Mouse (Mus musculus) neural tube, embryonic 11.5 days (tissue): ENCODE results near the gene Hoxa7. TPM values are rescaled to one million over a fixed set of nuclear protein-coding genes. Genes with fewer than 3 reads are reported as not detected.

Experiments
- ATAC-seq: fragments of 200-750 bp; cut with Nextera tagmentation; 2 replicates; pipeline ENCODE4 v1.8.0; 2017; ENCODE audit warnings: moderate number of reproducible peaks, mild to moderate bottlenecking, moderate TSS enrichment, moderate library complexity; ENCODE audit not compliant: insufficient read depth, low FRiP score, low TSS enrichment
- DNase-seq: peaks from one replicate; pipeline ENCODE4 v3.0.0-alpha.2; 2015; ENCODE audit warnings: low spot score
- H3K27ac ChIP-seq: fragments of 300-500 bp; sonication (generic); 2 replicates; pipeline ENCODE4 v1.5.1; 2014; ENCODE audit warnings: low read depth, mild to moderate bottlenecking, low read length
- H3K27me3 ChIP-seq: fragments of 300-500 bp; sonication (generic); 2 replicates; pipeline ENCODE4 v1.6.1; 2014; ENCODE audit warnings: mild to moderate bottlenecking, low read length, mixed read lengths; ENCODE audit not compliant: control insufficient read depth, insufficient read depth
- H3K36me3 ChIP-seq: fragments of 300-500 bp; sonication (generic); 2 replicates; pipeline ENCODE4 v1.6.1; 2014; ENCODE audit warnings: mild to moderate bottlenecking, low read length, moderate library complexity, mixed read lengths; ENCODE audit not compliant: control insufficient read depth, insufficient read depth
- H3K4me1 ChIP-seq: fragments of 300-500 bp; sonication (generic); 2 replicates; pipeline ENCODE4 v1.6.1; 2014; ENCODE audit warnings: low read length, mixed read lengths; ENCODE audit not compliant: control insufficient read depth, insufficient read depth
- H3K4me2 ChIP-seq: fragments of 300-500 bp; sonication (generic); 2 replicates; pipeline ENCODE4 v1.6.1; 2014; ENCODE audit warnings: low read depth, mild to moderate bottlenecking, moderate library complexity
- H3K4me3 ChIP-seq: fragments of 300-500 bp; sonication (generic); 2 replicates; pipeline ENCODE4 v1.5.1; 2014; ENCODE audit warnings: low read depth, low read length
- H3K9ac ChIP-seq: fragments of 300-500 bp; sonication (generic); 2 replicates; pipeline ENCODE4 v1.6.1; 2014; ENCODE audit warnings: mild to moderate bottlenecking, low read length
- H3K9me3 ChIP-seq: fragments of 300-500 bp; sonication (generic); 2 replicates; pipeline ENCODE4 v1.6.1; 2016; ENCODE audit warnings: low read length; ENCODE audit not compliant: control insufficient read depth
- WGBS: fragments of 180-500 bp; shearing (Covaris S2); extraction: QIAGEN DNeasy Blood & Tissue Kit; methylation state at CpG from one replicate; pipeline ENCODE4 v1.1.7; 2014; 5-methylcytosine and 5-hydroxymethylcytosine counted together
- polyA plus RNA-seq: library from polyadenylated mRNA; unstranded; fragments of >200 nt; fragmentation: Nextera tagmentation; extraction: Ambion mirVana; gene quantifications from 2 replicates; pipeline ENCODE4 v1.2.1, GENCODE M21; 2014

Gene Hoxa7
- polyA plus RNA-seq, 1 experiment from 2014 or later = 61.2 TPM

DNA sequence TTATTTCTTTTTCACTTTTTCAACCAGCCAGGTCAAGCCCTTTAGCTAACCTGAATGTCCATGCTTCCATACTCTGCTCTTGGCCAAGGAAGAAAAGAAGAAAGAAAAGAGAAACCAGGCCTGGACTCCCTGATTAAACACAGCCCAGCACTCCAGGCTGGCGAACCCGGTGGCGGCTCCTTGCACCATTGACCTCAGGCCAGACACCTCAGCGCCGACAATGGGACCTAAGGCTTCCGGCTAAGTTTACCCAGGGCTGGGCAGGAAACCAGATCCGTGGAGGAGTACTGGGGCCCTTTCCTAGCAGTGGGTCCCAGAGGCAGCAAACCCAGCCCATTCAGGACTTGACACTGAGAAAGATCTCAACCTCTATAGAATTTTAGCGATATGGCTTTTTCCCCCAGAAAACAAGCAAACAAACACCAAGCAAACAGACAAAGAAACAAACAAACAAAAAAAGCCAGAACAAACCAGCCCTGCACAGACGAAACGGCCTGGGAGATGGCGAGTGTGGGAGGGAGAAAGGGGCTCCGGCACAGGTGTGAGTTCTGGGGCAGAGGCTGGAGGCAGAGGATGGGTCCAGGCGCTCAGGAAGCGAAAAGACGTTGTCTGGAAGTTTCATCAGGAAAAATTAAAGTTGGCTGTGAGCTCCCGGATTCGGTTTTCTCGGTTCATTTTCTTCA lies 10.4 kb upstream of the Hoxa7 start:
- peaks cover 52% of the 10 kb centered on the region for H3K27me3 ChIP-seq
- H3K36me3 ChIP-seq = no peaks in the 10 kb centered on the region
- peak overlapping the region; percentile 91 for H3K27ac ChIP-seq
- peak overlapping the region; percentile 57 for H3K4me2 ChIP-seq
- ATAC-seq (no peak), DNase-seq (peak; percentile 44)
- 1% methylated on average over 18 of the region's 18 CpGs for WGBS
- peak overlapping the region; percentile 94 for H3K9ac ChIP-seq
- H3K4me3 ChIP-seq = peak overlapping the region; percentile 65
- H3K4me1 ChIP-seq = peaks cover 2% of the 10 kb centered on the region; the same call in 1 of the 2 replicates
- no peaks in the 10 kb centered on the region for H3K9me3 ChIP-seq

DNA sequence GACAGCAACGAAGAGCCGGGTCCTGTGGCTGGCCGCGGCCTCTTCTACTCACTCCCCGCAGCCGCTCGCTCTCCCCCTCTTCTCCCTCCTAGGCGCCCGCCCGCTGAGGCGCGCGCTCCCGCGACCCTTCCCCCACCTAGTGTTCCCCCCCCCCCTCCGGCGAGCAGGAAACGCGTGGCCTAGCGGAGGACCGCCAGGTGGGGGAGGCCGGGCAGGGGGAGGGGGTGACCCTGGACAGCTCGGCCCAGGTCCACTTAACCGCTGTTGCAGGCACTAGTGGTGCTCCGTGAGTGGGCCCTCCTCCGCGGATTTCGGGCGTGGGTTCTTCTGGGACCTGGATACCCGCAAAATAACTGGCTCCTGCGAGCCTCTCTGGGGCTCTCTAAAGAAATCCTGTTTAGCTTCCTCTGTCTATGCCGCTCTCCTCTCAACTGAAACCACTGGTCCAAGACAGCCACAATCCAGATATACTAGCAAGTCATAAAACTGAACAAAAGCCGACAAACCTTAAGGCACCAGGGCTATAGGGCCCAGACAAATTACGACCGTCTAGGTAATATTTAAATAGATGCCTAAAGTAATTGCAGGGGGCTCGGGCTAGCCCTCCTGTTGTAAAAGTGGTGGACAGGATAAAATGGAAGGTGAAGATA lies 9.0 kb upstream of the Hoxa7 start, which contains the start of gene Hoxa9:
Gene Hoxa9, minus strand, starts transcription at position 574 of the 650 bp plus-strand sequence.
- Histone ChIP-seq H3K36me3 (no peaks in the 10 kb centered on the region), H3K4me2 (peak within 1 kb of the TSS; percentile 86), H3K27ac (peak within 1 kb of the TSS; percentile 94), H3K9ac (peak within 1 kb of the TSS; percentile 94), H3K4me1 (peaks cover 2% of the 10 kb centered on the region; the same call in 1 of the 2 replicates), H3K27me3 (peaks cover 43% of the 10 kb centered on the region), H3K4me3 (peak within 1 kb of the TSS; percentile 65), H3K9me3 (no peaks in the 10 kb centered on the region)
- DNase-seq (no peak), ATAC-seq (peak; percentile 33)
- WGBS = 1% methylated on average over 21 of the region's 36 CpGs

DNA sequence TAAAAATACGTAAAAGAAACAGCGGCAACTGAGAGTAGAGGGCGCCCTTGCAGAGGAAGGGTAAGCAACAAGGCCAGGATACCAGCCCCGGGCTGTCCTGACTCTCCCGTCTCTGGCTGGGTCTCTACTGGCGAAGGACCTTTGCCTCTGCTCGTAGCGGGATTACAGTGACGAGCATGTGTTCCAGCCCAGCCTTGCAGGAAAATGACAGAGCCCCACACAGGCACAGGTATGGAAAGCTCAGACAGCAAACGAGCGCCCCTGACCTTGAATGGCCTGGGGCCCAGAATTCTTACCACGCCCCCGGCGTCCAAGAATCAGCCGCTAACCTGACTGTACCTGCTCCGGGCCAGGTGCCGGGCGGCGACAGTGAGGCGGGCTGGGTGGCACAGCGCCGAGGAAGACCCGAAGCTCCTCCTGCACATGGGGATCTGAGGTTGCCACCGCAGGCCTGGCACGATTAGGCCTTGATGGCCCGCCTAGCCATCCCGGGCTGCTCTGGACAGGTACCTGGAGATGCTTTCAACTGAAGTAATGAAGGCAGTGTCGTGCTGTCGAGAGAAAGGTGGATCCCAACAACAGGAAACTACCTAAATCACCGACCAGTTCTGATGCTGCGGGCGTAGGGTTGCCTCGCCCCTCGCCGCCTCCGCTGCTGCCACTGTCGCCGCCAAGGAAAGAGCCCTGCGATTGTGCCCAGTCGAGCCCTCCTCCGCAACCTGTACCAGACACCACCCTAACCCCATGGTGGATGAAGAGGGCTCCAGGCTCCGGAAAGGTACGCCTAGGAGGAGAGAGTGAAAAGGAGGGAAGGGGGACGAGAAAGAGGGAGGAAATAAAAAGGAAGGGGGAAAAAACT lies 8.1 kb upstream of the Hoxa7 start:
- peaks cover 41% of the 10 kb centered on the region for H3K27me3 ChIP-seq
- DNase-seq = no peak
- H3K4me3 ChIP-seq = peak overlapping the region; percentile 59
- H3K4me2 ChIP-seq = peak overlapping the region; percentile 86
- no peaks in the 10 kb centered on the region for H3K9me3 ChIP-seq
- no peak for ATAC-seq
- peak overlapping the region; percentile 94 for H3K9ac ChIP-seq
- peak overlapping the region; percentile 94 for H3K27ac ChIP-seq
- H3K4me1 ChIP-seq = peaks cover 2% of the 10 kb centered on the region; the same call in 1 of the 2 replicates
- H3K36me3 ChIP-seq = no peaks in the 10 kb centered on the region
- under 1% methylated on average over 44 of the region's 44 CpGs for WGBS

DNA sequence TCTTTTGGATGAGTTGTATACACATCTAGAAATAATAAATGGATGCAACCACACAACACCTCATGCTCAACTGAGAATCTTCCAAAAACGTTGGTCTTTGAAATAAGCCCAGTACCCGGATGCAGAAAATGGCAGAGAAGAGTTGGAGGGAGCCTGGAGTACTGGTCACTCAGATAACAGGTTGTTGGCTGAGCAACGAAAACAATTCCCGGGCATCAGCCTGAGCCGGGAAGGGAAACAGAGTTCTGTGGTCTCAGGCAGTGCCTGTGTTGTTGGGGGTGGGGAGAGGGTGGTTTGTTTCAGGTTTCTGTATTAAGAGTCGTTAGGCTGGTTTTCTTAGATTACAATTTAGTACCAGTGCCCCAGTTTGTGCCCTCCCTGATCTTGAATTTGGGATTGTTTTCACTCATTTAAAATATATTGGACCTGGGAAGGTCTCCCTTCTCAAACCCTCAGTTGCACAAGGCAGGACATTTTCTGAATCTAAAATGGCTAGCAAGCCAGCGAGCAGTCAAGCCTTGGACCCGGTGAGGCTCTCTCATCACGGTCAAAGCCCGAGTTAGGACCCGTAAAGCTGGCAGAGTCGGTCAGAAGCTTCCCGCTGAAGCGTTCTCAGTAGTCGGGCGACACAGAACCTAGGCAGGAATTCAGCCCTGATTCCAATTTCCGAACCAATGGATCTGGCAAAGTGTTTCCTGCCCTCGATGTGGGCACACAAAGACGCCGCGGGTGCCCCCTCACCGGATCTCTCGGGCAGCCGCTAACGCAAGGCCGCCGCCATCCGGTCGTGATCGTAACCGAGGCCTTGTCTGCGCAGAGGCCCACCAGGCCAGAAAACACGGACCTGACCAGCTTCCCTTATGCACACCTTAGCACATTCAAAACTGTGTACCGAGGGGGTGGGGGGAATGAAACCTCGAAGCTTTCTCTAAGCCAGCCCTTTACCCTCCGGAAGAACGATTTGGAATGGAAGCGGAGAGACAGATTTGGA lies 7.1 kb upstream of the Hoxa7 start:
- H3K4me3 ChIP-seq = peak overlapping the region; percentile 59
- peaks cover 33% of the 10 kb centered on the region for H3K27me3 ChIP-seq
- H3K4me1 ChIP-seq = peaks cover 2% of the 10 kb centered on the region; the same call in 1 of the 2 replicates
- H3K36me3 ChIP-seq = no peaks in the 10 kb centered on the region
- DNase-seq (peak; percentile 73), ATAC-seq (no peak)
- no peaks in the 10 kb centered on the region for H3K9me3 ChIP-seq
- WGBS = under 1% methylated on average over 38 of the region's 38 CpGs
- peak overlapping the region; percentile 86 for H3K4me2 ChIP-seq
- peak overlapping the region; percentile 94 for H3K9ac ChIP-seq
- H3K27ac ChIP-seq = peak overlapping the region; percentile 94

DNA sequence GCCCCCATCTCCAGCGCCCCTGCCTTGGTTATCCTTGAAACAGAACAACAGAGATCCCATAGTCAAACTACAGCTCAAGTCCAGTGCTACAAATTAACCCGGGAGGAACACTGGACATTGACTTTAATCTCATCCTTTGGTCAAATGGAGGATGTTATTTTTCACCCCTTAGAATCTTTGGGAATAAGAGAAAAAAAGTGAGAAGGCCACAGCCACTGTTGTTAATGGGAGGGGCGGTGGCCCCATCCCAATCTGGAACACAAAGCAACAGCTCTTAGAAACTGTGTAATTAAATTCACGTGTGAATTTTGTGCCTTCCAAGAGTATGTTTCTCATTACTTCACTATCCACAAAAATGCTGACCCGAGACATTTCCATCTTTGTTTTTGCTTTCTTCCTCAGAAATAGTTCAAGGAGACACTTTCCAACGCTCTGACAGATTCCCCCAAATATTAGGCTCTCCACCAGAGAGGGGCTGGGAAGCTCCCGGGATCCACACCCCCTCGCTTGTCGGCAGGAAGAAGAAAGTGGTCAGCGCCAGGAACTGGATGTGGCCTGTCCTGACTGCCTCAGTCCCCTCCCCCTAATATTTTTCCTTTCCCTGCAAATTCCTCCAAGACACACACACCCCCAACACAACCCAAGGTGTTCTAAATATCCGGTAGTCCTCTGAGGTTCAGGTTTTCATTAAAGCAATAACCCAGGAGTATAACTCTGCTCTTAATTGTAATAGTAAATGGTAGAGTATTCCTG lies 6.0 kb upstream of the Hoxa7 start:
- no peaks in the 10 kb centered on the region for H3K9me3 ChIP-seq
- DNase-seq = no peak
- H3K4me2 ChIP-seq = peak overlapping the region; percentile 99
- H3K4me1 ChIP-seq = peaks cover 2% of the 10 kb centered on the region; the same call in 1 of the 2 replicates
- peak overlapping the region; percentile 100 for H3K27ac ChIP-seq
- ATAC-seq = no peak
- H3K9ac ChIP-seq = peak overlapping the region; percentile 99
- peak overlapping the region; percentile 87 for H3K4me3 ChIP-seq
- WGBS = 2% methylated on average over 11 of the region's 11 CpGs
- peaks cover 24% of the 10 kb centered on the region for H3K27me3 ChIP-seq
- no peaks in the 10 kb centered on the region for H3K36me3 ChIP-seq

DNA sequence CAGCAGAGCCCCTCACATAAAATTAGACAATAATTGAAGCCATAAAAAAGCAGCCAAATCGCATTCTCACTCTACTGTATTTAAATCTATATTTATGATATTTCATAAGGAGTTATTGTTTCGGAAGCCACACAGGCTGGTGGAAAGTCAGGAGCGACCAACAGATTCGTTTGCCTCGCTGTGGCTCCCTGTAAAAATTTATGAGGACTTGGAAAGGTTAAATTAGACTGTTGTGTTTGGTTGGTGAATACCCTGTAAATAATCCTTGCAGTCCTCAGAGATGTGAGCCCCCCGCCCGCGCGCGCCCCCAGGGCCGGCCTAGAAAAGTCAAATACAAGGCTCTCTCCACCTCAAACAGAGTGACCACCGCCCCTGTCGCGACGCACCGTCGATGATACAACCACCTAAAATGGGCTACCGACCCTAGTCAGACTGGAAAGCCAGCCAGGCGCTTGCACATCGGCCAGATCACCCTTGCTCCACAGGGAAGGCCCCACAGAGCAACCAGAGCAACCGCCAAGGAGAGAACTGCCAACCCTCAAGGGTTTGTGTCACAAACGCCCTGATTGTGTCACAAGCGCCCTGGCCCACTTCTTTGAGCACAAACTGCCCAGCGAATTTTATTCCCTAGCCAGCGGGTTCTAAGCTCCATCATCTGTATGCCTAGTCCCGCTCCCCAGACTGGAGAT lies 5.1 kb upstream of the Hoxa7 start:
- DNase-seq = no peak
- Histone ChIP-seq H3K4me3 (peak overlapping the region; percentile 87), H3K27me3 (peaks cover 21% of the 10 kb centered on the region; the same call in 1 of the 2 replicates), H3K9me3 (no peaks in the 10 kb centered on the region), H3K9ac (peak overlapping the region; percentile 99), H3K4me1 (peaks cover 6% of the 10 kb centered on the region), H3K4me2 (peak overlapping the region; percentile 99), H3K27ac (peak overlapping the region; percentile 100), H3K36me3 (no peaks in the 10 kb centered on the region)
- no peak for ATAC-seq
- WGBS = 2% methylated on average over 26 of the region's 26 CpGs
